Mouse (Mus musculus): ENCODE measurements around the gene Gm5788.
"Not testable (repeated sequence)": the region's sequence is repeated elsewhere in the genome, so short reads cannot be mapped to it uniquely, and the experiment has no call there.

The Gm5788 gene

GRCm38 (mm10) chr12:87494421-87494820 is at the start of gene Gm5788:
Gene Gm5788, plus strand, starts transcription at chr12:87494721.
- not testable (repeated sequence) for DNase-seq

DNA sequence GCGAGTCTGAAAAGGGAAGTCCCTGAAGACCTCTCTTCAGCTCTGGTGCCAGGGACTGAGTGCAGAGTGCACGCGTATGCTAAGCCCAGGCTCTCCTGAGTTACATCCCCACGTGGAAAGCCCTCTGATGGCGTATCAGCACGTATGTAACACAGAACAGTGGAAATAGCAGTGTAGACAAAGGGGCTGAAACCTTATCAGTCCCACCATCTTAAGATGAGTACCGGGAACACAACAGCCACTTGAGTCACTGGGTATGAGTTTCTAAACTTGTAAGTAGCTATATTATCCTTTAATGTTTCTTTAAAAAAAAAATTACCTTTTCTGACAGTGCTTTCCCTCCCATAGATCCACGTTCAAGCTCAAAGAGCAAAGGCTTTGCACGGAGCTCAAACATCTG is 45.1 kb upstream of the Gm5788 start:
- no peak for DNase-seq

- no peak for DNase-seq
Measured at GRCm38 (mm10) chr12:87464678-87465297, 29.7 kb upstream of the Gm5788 start.

- DNase-seq = no peak
Measured at GRCm38 (mm10) chr12:87470263-87471136, 24.0 kb upstream of the Gm5788 start.

DNA sequence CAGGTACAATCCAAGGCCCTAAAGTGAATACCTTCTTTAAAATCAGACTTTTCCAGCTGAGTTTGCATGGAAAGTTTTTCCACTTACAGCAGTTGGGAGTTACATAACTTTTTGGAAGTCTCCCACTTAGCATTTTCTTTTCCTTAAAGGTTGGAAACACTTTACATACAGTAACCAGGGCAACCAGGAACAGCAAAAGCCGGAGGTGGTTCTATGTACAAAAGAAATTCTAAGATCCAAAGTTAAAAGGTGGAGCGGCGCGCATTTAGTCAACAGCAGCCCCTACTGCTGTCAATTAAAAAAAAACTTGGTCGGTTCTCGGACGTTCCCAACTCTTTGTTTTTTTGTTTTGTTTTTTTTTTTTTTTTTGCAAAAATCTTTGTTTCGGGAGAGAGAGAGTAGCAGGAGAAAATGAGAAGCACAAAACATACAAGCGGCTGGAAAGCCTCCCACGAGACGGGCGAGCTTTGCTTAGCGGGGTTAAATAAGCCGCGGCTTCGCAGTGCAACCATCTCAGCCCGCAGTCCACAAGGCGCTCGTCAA is 23.0 kb upstream of the Gm5788 start:
- DNase-seq = peak in 1 of 2 experiments; percentile 11

DNA sequence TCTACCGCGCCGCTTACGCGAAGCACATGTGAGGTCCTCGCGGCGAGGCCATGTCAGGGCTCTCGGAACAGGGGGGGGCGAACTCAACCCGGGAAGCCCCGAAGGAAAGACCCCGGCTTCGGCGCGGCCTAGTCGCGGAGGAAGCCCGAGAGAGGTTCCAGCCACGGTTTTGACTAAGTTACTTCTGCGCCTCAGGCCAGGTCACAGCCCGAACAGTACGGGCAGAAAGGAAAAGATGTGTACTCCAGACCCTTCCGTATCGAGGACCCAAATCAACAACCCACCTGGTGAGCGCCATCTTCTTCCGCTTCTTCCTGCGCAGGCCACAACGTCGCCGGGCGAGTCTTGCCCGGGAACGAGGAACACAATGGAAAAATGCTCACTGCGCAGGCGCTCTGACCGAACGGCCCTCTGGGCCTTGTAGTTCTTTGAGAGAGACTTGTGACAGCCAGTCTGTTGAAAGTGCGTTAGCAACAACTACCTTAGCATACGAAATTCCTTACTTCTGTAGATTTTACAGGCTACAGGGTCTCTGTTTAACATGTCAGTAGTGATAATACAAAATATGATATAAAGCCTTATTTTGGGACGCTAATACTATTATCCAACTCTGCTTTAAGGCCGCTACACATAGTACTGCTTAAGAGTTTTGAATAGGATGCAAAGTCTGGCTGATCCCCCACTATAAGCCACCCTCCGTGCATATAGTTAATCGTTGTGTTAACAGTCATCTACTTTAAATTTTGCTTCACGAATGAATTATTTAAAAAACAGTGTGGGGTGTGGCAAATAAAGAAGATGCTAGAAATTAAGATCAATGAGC is 22.3 kb upstream of the Gm5788 start, which contains the start of gene Snw1:
Snw1 (minus strand) TSS at position 311 of the 823 bp plus-strand sequence.
- DNase-seq = peak; percentile 93

- no peak for DNase-seq
Measured at GRCm38 (mm10) chr12:87474756-87475155, 19.8 kb upstream of the Gm5788 start.

- DNase-seq = not testable (repeated sequence)
Measured at GRCm38 (mm10) chr12:87482482-87482881, 12.0 kb upstream of the Gm5788 start.

DNA sequence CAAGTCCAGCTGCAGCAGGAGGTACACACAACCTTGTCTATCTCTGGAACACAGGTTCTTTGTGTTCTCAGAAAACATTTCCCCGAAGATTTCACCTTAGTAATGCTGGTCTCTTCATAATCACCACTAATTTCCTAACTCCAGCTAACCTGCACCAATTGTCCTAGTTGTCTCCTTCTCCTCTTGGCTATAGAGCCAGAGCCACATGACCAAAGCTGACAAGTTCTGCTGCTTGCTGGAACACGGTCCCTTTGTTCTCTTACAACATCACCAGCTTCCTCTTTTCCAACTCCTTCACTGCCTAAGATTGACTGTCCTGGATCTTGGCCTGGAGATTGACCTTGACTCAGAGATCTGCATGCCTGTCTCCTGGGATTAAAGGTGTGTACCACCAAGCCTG is 5.8 kb upstream of the Gm5788 start:
- DNase-seq = not testable (repeated sequence)

DNA sequence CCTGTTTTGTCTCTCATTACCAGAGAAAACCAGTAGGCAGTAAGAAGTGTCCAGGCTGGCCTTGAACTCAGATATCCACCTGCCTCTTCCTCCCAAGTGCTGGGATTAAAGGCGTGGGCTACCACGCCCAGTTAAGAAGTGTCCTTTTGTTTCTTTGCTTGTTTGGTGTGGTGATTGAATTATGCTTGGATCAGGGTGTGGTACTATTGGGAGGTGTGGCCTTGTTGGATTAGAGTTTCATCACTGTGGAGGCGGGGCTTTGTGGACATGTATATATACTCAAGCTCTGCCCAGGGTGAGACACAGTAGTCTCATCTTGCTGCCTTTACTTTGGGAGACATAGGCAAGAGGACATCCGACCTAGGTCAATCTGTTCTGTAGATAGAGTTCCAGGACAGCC is 19.5 kb downstream of the Gm5788 start, which contains the start of gene Gm8300:
Gm8300 (plus strand) TSS at position 301 of the 400 bp plus-strand sequence.
- not testable (repeated sequence) for DNase-seq

DNA sequence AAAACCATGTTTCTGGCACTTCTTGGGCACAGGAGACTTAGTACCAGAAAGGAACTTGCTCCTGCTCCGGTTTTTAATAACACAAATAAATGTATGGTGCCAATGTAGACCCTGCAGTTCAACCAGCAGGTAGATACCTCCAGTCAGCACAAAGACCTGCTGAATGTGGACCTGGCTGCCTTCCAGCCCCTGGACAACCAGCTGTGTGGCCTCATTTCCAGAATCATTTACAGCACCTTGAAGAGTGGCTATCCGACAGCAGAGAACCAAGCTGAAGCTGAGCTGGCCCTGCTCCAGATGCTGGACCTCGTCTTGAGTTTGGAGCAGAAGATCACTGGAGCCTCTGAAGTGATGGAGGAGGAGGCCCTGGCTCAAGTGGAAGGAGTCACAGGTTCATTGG is 25.1 kb downstream of the Gm5788 start:
- not testable (repeated sequence) for DNase-seq

GRCm38 (mm10) chr12:87543927-87544326 is 49.4 kb downstream of the Gm5788 start:
- DNase-seq = no peak

Data from B cell, adult 2 months (primary cell).